Mouse (Mus musculus) ES-Bruce4 (cell line): ENCODE measurements around the gene Usp48.

ENCODE experiments used
- CTCF ChIP-seq: IDR thresholded peaks from one replicate; pipeline ENCODE4 v1.8.1; 2011; ENCODE audit warnings: low read depth, low read length
- EP300 ChIP-seq: IDR thresholded peaks from 2 replicates; pipeline ENCODE4 v1.6.1; 2011; ENCODE audit warnings: low read depth, low read length; ENCODE audit not compliant: insufficient read depth
- POLR2A ChIP-seq: IDR thresholded peaks from one replicate; pipeline ENCODE4 v1.8.1; 2011; ENCODE audit warnings: low read length; ENCODE audit not compliant: insufficient read depth

GRCm38 (mm10) chr4:137578181-137578845, 15.2 kb upstream of the Usp48 start:
- TF ChIP-seq EP300 (no peak), POLR2A (no peak), CTCF (peak; percentile 64)
